Mouse (Mus musculus) CH12.LX (cell line): ENCODE measurements around the gene Smug1. TPM values are rescaled to one million over a fixed set of nuclear protein-coding genes. Genes with fewer than 3 reads are reported as not detected.

Experiments used
- DNase-seq: peaks from one replicate; pipeline ENCODE4 v3.0.0-alpha.2; 2013; ENCODE audit errors: extremely low read depth
- H3K27ac ChIP-seq: 2 replicates; pipeline ENCODE4 v1.5.1; 2012; ENCODE audit warnings: low read depth, mild to moderate bottlenecking, control low read depth, moderate library complexity; ENCODE audit not compliant: insufficient read depth
- H3K27me3 ChIP-seq: replicated peaks from 2 replicates; pipeline ENCODE3; 2012; ENCODE audit warnings: inconsistent platforms
- H3K36me3 ChIP-seq, 2 experiments: replicated peaks in 1 of 2; 2 replicates each; pipeline versions ENCODE3 to v1.6.1; 2012; ENCODE audit warnings: inconsistent platforms in 1 of 2, low read length in 1 of 2, mild to moderate bottlenecking in 1 of 2, mixed read lengths in 1 of 2, moderate library complexity in 1 of 2; ENCODE audit not compliant: control insufficient read depth in 1 of 2, insufficient read depth in 1 of 2
- H3K4me1 ChIP-seq, 2 experiments: 2 replicates each; pipeline ENCODE4 v1.6.1; 2012; ENCODE audit warnings: inconsistent platforms in 1 of 2, moderate library complexity in 1 of 2; ENCODE audit not compliant: insufficient read depth in 2 of 2, control insufficient read depth in 1 of 2
- H3K4me2 ChIP-seq: 2 replicates; pipeline ENCODE4 v1.6.1; 2012; ENCODE audit warnings: low read depth, mild to moderate bottlenecking, control low read depth; ENCODE audit not compliant: poor library complexity, insufficient read depth, severe bottlenecking
- H3K4me3 ChIP-seq, 3 experiments: fragments of 150-350 bp in 1 of 3; sonication (generic) in 1 of 3; replicated peaks in 1 of 3; 2 replicates each; pipeline versions ENCODE3 to v1.5.1; 2011 to 2012; ENCODE audit warnings: low read depth in 2 of 3, low read length in 2 of 3, mild to moderate bottlenecking in 2 of 3, moderate library complexity in 2 of 3, control low read depth in 1 of 3, improper control_type of control experiment in 1 of 3, inconsistent platforms in 1 of 3, mixed read lengths in 1 of 3; ENCODE audit not compliant: poor library complexity in 1 of 3
- H3K79me2 ChIP-seq: replicated peaks from 2 replicates; pipeline ENCODE4 v1.6.1; 2012; ENCODE audit warnings: mild to moderate bottlenecking, moderate library complexity; ENCODE audit not compliant: control insufficient read depth, poor library complexity, insufficient read depth, severe bottlenecking; ENCODE audit errors: extremely low read depth
- H3K9ac ChIP-seq: 2 replicates; pipeline ENCODE4 v1.6.1; 2012; ENCODE audit warnings: low read depth, mild to moderate bottlenecking, control low read depth, moderate library complexity; ENCODE audit not compliant: insufficient read depth
- H3K9me3 ChIP-seq: replicated peaks from 2 replicates; pipeline ENCODE3; 2012; ENCODE audit warnings: low read length, inconsistent platforms, mixed read lengths
- CHD1 ChIP-seq: IDR thresholded peaks from 2 replicates; pipeline ENCODE4 v1.6.1; 2012; ENCODE audit warnings: low read depth, low read length, improper control_type of control experiment, inconsistent platforms
- CTCF ChIP-seq, 2 experiments: IDR thresholded peaks in 1 of 2; conservative IDR thresholded peaks in 1 of 2; 2 replicates each; pipeline ENCODE4 v1.5.1; 2011 to 2012; ENCODE audit warnings: low read depth in 2 of 2, low read length in 2 of 2, improper control_type of control experiment in 1 of 2, inconsistent platforms in 1 of 2, mild to moderate bottlenecking in 1 of 2, moderate library complexity in 1 of 2
- ETS1 ChIP-seq: conservative IDR thresholded peaks from 2 replicates; pipeline ENCODE4 v1.6.1; 2012; ENCODE audit warnings: low read depth, mild to moderate bottlenecking, inconsistent platforms, low read length, improper control_type of control experiment, moderate library complexity
- HCFC1 ChIP-seq: IDR thresholded peaks from 2 replicates; pipeline ENCODE4 v1.6.1; 2012; ENCODE audit warnings: low read depth, mild to moderate bottlenecking, inconsistent platforms, low read length, improper control_type of control experiment
- IRF4 ChIP-seq: IDR thresholded peaks from 2 replicates; pipeline ENCODE4 v1.6.1; 2014; ENCODE audit warnings: low read depth, mild to moderate bottlenecking, inconsistent platforms, low read length, improper control_type of control experiment
- JUN ChIP-seq: IDR thresholded peaks from 2 replicates; pipeline ENCODE4 v1.6.1; 2011; ENCODE audit warnings: low read depth, mild to moderate bottlenecking, low read length, improper control_type of control experiment, moderate library complexity; ENCODE audit not compliant: insufficient read depth
- JUND ChIP-seq: conservative IDR thresholded peaks from 2 replicates; pipeline ENCODE4 v1.6.1; 2011; ENCODE audit warnings: low read depth, low read length, improper control_type of control experiment
- KAT2A ChIP-seq: IDR thresholded peaks from 2 replicates; pipeline ENCODE4 v1.6.1; 2012; ENCODE audit warnings: low read length, improper control_type of control experiment, inconsistent platforms; ENCODE audit not compliant: insufficient replicate concordance
- MAZ ChIP-seq: IDR thresholded peaks from 2 replicates; pipeline ENCODE4 v1.6.1; 2012; ENCODE audit warnings: low read depth, mild to moderate bottlenecking, inconsistent platforms, low read length, improper control_type of control experiment, moderate library complexity
- MEF2A ChIP-seq: IDR thresholded peaks from 2 replicates; pipeline ENCODE4 v1.6.1; 2014; ENCODE audit warnings: low read depth, mild to moderate bottlenecking, inconsistent platforms, low read length, improper control_type of control experiment, borderline replicate concordance
- MXI1 ChIP-seq: IDR thresholded peaks from 2 replicates; pipeline ENCODE4 v1.6.1; 2011; ENCODE audit warnings: mild to moderate bottlenecking, low read depth, low read length, improper control_type of control experiment
- NELFE ChIP-seq: IDR thresholded peaks from 2 replicates; pipeline ENCODE4 v1.6.1; 2011; ENCODE audit warnings: low read depth, low read length, improper control_type of control experiment
- PAX5 ChIP-seq: IDR thresholded peaks from 2 replicates; pipeline ENCODE4 v1.6.1; 2012; ENCODE audit warnings: low read length, inconsistent platforms, mixed read lengths
- POLR2A ChIP-seq: IDR thresholded peaks from 2 replicates; pipeline ENCODE4 v1.6.1; 2011; ENCODE audit warnings: low read depth, mild to moderate bottlenecking, improper control_type of control experiment, low read length
- POLR2AphosphoS2 ChIP-seq: IDR thresholded peaks from 2 replicates; pipeline ENCODE4 v1.6.1; 2011; ENCODE audit warnings: low read depth, low read length, improper control_type of control experiment
- RAD21 ChIP-seq: IDR thresholded peaks from 2 replicates; pipeline ENCODE4 v1.6.1; 2011; ENCODE audit warnings: low read depth, mild to moderate bottlenecking, low read length, improper control_type of control experiment, moderate library complexity
- RCOR1 ChIP-seq: conservative IDR thresholded peaks from 2 replicates; pipeline ENCODE4 v1.6.1; 2012; ENCODE audit warnings: low read depth, mild to moderate bottlenecking, inconsistent platforms, low read length, improper control_type of control experiment
- SIN3A ChIP-seq: IDR thresholded peaks from 2 replicates; pipeline ENCODE4 v1.6.1; 2012; ENCODE audit warnings: low read length, improper control_type of control experiment, inconsistent platforms
- SMC3 ChIP-seq: IDR thresholded peaks from 2 replicates; pipeline ENCODE4 v1.6.1; 2011; ENCODE audit warnings: low read depth, low read length, improper control_type of control experiment
- UBTF ChIP-seq: IDR thresholded peaks from 2 replicates; pipeline ENCODE4 v1.6.1; 2012; ENCODE audit warnings: low read depth, mild to moderate bottlenecking, inconsistent platforms, low read length, improper control_type of control experiment, moderate library complexity
- USF2 ChIP-seq: conservative IDR thresholded peaks from 2 replicates; pipeline ENCODE4 v1.6.1; 2011; ENCODE audit warnings: low read depth, low read length, improper control_type of control experiment
- ZMIZ1 ChIP-seq: IDR thresholded peaks from 2 replicates; pipeline ENCODE4 v1.6.1; 2012; ENCODE audit warnings: low read depth, mild to moderate bottlenecking, inconsistent platforms, low read length, improper control_type of control experiment
- dilution Hi-C: fragments of 300-500 bp; cut with MboI; formaldehyde crosslinking; loops from 2 replicates; pipeline ENCODE4 v1.14.3; 2020; ENCODE audit warnings: low sequenced_read_pairs; ENCODE audit not compliant: extremely low pct_unique_long_range_greater_than_20kb, extremely low pct_ligation_motif_present
- in situ Hi-C: fragments of 300-500 bp; cut with MboI; formaldehyde crosslinking; loops from 3 replicates; pipeline ENCODE4 v1.14.3; 2019; ENCODE audit warnings: low sequenced_read_pairs, low pct_ligation_motif_present, low pct_unique_long_range_greater_than_20kb, mixed read lengths
- polyA plus RNA-seq: library from polyadenylated mRNA; unstranded; fragments of >175 nt; gene quantifications from 2 replicates; pipeline ENCODE4 v1.2.1, GENCODE M21; 2012; ENCODE audit warnings: low read depth; ENCODE audit not compliant: insufficient read length
- total RNA-seq, 2 experiments: library from RNA; depleted of rRNA; stranded (reverse); fragments of 300-350 nt in 1 of 2; fragments of >200 nt in 1 of 2; gene quantifications; 2 replicates each; pipeline ENCODE4 v1.2.3; 2012 to 2014

Smug1 gene
- total and polyA plus RNA-seq, 3 experiments = 6.1 to 9.8 (median 7.8) TPM

DNA sequence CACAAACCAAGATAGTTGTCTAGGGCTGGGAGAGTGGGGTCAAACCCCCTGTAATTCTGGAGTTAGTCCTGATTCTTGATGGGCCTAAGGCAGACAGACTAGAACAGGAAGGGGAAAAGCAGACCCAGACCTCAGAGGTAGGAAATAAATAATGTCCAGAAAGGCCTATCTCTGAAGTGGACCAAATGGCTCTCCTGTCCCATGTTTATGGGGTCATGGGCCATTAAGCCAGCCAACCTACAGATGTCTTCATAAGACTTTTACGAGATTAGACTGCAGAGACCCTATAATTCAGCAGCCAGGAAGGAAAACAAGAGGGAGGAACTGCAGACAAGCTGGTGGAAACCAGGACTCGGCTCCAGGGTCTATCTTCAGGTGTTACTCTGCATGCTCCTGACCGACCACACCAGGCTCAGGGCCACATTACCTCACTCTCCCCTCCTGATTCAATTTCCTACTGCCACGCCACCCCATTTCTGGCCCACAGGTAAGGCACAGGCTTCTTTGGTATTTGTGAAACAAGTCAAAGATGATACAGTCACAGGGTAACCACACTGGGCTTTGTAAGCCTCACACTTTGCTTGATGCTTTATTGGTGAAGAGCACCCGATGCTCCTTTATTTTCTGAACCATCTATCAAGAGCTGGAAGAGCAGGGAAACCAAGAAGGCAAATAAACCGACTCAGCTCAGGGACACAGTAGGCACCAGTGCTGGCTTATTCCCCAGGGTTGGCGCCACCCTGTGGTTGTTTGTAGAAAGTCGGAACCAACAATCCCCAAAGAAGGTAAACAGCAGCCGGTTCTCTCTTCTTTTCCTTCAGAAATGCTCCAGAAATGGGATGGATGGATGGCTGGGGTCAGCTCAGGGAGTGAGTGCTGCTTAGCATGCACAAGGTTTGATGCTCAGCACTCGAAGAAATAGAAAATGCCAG, 23.9 kb upstream of the Smug1 start:
- H3K27ac ChIP-seq = no peak overlapping the region
- no peaks in the 10 kb centered on the region for H3K27me3 ChIP-seq
- peak; percentile 59 for DNase-seq
- in situ Hi-C loops (no loop called here), dilution Hi-C loops (no loop called here)
- no peak overlapping the region for H3K4me3 ChIP-seq
- no peak overlapping the region for H3K4me2 ChIP-seq
- H3K9me3 ChIP-seq = no peaks in the 10 kb centered on the region
- no peaks in the 10 kb centered on the region for H3K4me1 ChIP-seq
- no peaks in the 10 kb centered on the region for H3K79me2 ChIP-seq
- H3K9ac ChIP-seq = no peak overlapping the region
- H3K36me3 ChIP-seq = peaks cover 34 to 74% of the 10 kb centered on the region in 2 experiments
- TF ChIP-seq KAT2A = no peak
- TF ChIP-seq POLR2AphosphoS2 = 0 out of 2 replicates have a peak, but pooled peaks have one; percentile 32
- TF ChIP-seq CTCF (conservative IDR thresholded peaks at IDR 0.05 in 1 of 2, IDR thresholded peaks at IDR 0.05 in 1 of 2; ENCODE audit: low read depth in 2 of 2, low read length in 2 of 2) = peak; percentile 71 to 73
- no peak for TF ChIP-seq JUND
- peak; percentile 42 for TF ChIP-seq SMC3
- TF ChIP-seq RCOR1 = no peak

DNA sequence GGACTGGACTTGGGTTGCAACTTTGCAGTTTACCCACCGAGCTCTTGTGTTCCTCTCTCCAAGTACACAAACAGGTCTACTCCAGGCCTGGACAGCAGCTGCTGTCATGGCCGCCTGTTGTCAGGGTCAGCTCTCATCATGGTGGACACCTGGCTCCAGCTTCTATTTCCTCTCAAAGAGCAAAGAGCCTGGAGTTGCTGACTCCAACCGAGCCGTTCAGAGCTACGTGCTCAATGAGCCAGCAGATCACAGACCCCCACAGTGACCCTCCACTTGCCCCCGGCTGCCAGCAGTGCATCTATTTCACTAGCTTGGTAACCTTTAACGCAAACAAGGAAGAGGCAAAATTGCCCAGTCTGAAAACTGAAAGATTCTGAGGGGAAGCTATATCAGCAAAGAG, 23.2 kb upstream of the Smug1 start:
- Histone ChIP-seq H3K9me3 (no peaks in the 10 kb centered on the region), H3K36me3 (peaks cover 28 to 67% of the 10 kb centered on the region in 2 experiments)
- dilution Hi-C loops = no loop called here

DNA sequence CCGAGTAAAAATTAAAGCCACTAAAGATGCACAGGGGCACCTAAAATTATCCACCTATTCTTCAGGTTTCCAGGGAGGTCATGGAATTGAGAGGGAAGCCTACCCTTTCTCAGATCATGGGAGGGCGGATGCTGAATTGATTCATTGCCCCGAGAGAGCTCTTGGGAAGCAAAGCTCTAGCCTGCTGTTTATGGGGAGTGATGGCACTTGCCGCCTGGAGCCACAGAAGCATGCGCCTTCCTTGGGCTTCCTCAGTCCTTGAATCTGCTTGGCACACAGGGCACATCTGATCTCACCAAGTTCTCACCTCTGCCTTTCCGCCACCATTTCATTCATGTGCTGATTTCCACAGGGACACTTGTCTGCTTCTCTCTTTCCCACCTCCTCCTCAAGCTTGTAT, 20.9 kb upstream of the Smug1 start:
- Histone ChIP-seq H3K27ac (no peak overlapping the region), H3K79me2 (no peaks in the 10 kb centered on the region), H3K9ac (no peak overlapping the region), H3K9me3 (no peaks in the 10 kb centered on the region), H3K4me2 (no peak overlapping the region), H3K4me1 (peaks cover 3 to 15% of the 10 kb centered on the region in 2 experiments; a peak in 2 of 4 replicates), H3K36me3 (peaks cover 18 to 44% of the 10 kb centered on the region in 2 experiments), H3K27me3 (peaks cover 7% of the 10 kb centered on the region), H3K4me3 (no peak overlapping the region)
- in situ Hi-C loops = loop anchor here (5.0 kb wide), 1 partner anchor 119 kb away; no protein-coding TSS in a partner anchor
- DNase-seq = no peak
- TF ChIP-seq SMC3 = no peak
- no peak for TF ChIP-seq MEF2A
- TF ChIP-seq JUN = no peak
- TF ChIP-seq MXI1 = no peak
- TF ChIP-seq ETS1 = no peak
- no peak for TF ChIP-seq JUND
- TF ChIP-seq SIN3A = no peak
- TF ChIP-seq ZMIZ1 = no peak
- no peak for TF ChIP-seq NELFE
- TF ChIP-seq RAD21 = no peak
- TF ChIP-seq UBTF = no peak
- TF ChIP-seq CHD1 = no peak
- no peak for TF ChIP-seq MAZ
- TF ChIP-seq POLR2AphosphoS2 = no peak
- no peak for TF ChIP-seq POLR2A
- no peak for TF ChIP-seq USF2
- dilution Hi-C loops = no loop called here

More for the DNA sequence above, 23.2 kb upstream of the Smug1 start:
- H3K79me2 ChIP-seq = no peaks in the 10 kb centered on the region
- no peaks in the 10 kb centered on the region for H3K4me1 ChIP-seq
- H3K9ac ChIP-seq = no peak overlapping the region
- TF ChIP-seq PAX5 (no peak), UBTF (no peak), NELFE (no peak), IRF4 (no peak), HCFC1 (no peak)
- no peaks in the 10 kb centered on the region for H3K27me3 ChIP-seq
- DNase-seq = no peak
- H3K4me3 ChIP-seq = no peak overlapping the region
- H3K4me2 ChIP-seq = no peak overlapping the region
- no peak overlapping the region for H3K27ac ChIP-seq
- in situ Hi-C loops = no loop called here
